Mouse (Mus musculus) heart, adult 9 months (tissue): ENCODE data around the gene Tcf19.
A peak's percentile ranks its signal among the peaks of the same experiment; 100 is the strongest.

Experiments used
- DNase-seq, 2 experiments: peaks; one replicate each; pipeline ENCODE4 v3.0.0; 2022; ENCODE audit warnings: low spot score in 2 of 2

Gene Tcf19

GRCm38 (mm10) chr17:35516652-35517500 is at the start of gene Tcf19, which contains the start of gene Cchcr1:
Gene Tcf19, minus strand, starts transcription at chr17:35516824.
Gene Cchcr1, plus strand, starts transcription at chr17:35517100.
- peak; percentile 96 to 98 for DNase-seq

- no peak for DNase-seq
Measured at GRCm38 (mm10) chr17:35558216-35558615, 41.6 kb upstream of the Tcf19 start.

GRCm38 (mm10) chr17:35557351-35557750 is 40.7 kb upstream of the Tcf19 start:
- DNase-seq, result no peak

GRCm38 (mm10) chr17:35556812-35557211 is 40.2 kb upstream of the Tcf19 start:
- no peak for DNase-seq

GRCm38 (mm10) chr17:35556186-35556765 is 39.7 kb upstream of the Tcf19 start:
- DNase-seq, result no peak

- no peak for DNase-seq
Measured at GRCm38 (mm10) chr17:35554761-35555397, 38.3 kb upstream of the Tcf19 start.

- DNase-seq, result no peak
Measured at GRCm38 (mm10) chr17:35554321-35554720, 37.7 kb upstream of the Tcf19 start.

- no peak for DNase-seq
Measured at GRCm38 (mm10) chr17:35551881-35552414, 35.3 kb upstream of the Tcf19 start, which contains the start of gene Cdsn. Gene Cdsn, plus strand, starts transcription at chr17:35552128.

- DNase-seq, result no peak
Measured at GRCm38 (mm10) chr17:35550871-35551270, 34.2 kb upstream of the Tcf19 start.

GRCm38 (mm10) chr17:35550143-35550494 is 33.5 kb upstream of the Tcf19 start:
- DNase-seq, result no peak

- peak; percentile 83 to 89 for DNase-seq
Measured at GRCm38 (mm10) chr17:35549437-35550142, 33.0 kb upstream of the Tcf19 start.

- DNase-seq, result no peak
Measured at GRCm38 (mm10) chr17:35548636-35549035, 32.0 kb upstream of the Tcf19 start.

GRCm38 (mm10) chr17:35547465-35547864 is 30.8 kb upstream of the Tcf19 start:
- no peak for DNase-seq

- peak in 1 of 2 experiments; percentile 32 for DNase-seq
Measured at GRCm38 (mm10) chr17:35544680-35545079, 28.1 kb upstream of the Tcf19 start.

GRCm38 (mm10) chr17:35544001-35544400 is 27.4 kb upstream of the Tcf19 start:
- DNase-seq, result no peak

- no peak for DNase-seq
Measured at GRCm38 (mm10) chr17:35543412-35543861, 26.8 kb upstream of the Tcf19 start.

GRCm38 (mm10) chr17:35542761-35543411 is 26.3 kb upstream of the Tcf19 start:
- DNase-seq, result no peak

GRCm38 (mm10) chr17:35539540-35539939 is 22.9 kb upstream of the Tcf19 start:
- DNase-seq, result no peak

GRCm38 (mm10) chr17:35538476-35538875 is 21.9 kb upstream of the Tcf19 start:
- no peak for DNase-seq

- no peak for DNase-seq
Measured at GRCm38 (mm10) chr17:35537421-35537820, 20.8 kb upstream of the Tcf19 start.

- peak; percentile 31 to 56 for DNase-seq
Measured at GRCm38 (mm10) chr17:35534343-35534742, 17.7 kb upstream of the Tcf19 start.
